Mouse (Mus musculus): Measurements from ENCODE around the gene 4930452B06Rik. TPM values are rescaled to one million over a fixed set of nuclear protein-coding genes. Genes with fewer than 3 reads are reported as not detected.

The 4930452B06Rik gene
- total RNA-seq, 1 experiment from 2014 or later, result 1.6 TPM

GRCm38 (mm10) chr14:8525232-8525631, 140.8 kb downstream of the 4930452B06Rik start:
- no peak for DNase-seq

GRCm38 (mm10) chr14:8517681-8518080, 148.4 kb downstream of the 4930452B06Rik start:
- no peak for DNase-seq

- no peak for DNase-seq
These were observed 152.0 kb downstream of the 4930452B06Rik start for GRCm38 (mm10) chr14:8514071-8514470.

- no peak for DNase-seq
These were observed 154.8 kb downstream of the 4930452B06Rik start for GRCm38 (mm10) chr14:8511276-8511675.

- DNase-seq, result no peak
These were observed 155.6 kb downstream of the 4930452B06Rik start for GRCm38 (mm10) chr14:8510288-8510959.

- DNase-seq, result no peak
These were observed 157.4 kb downstream of the 4930452B06Rik start for GRCm38 (mm10) chr14:8508669-8509068.

GRCm38 (mm10) chr14:8504206-8504605, 161.8 kb downstream of the 4930452B06Rik start:
- no peak for DNase-seq

GRCm38 (mm10) chr14:8503345-8503744, 162.7 kb downstream of the 4930452B06Rik start:
- no peak for DNase-seq

- no peak for DNase-seq
These were observed 163.5 kb downstream of the 4930452B06Rik start for GRCm38 (mm10) chr14:8502496-8502895.

GRCm38 (mm10) chr14:8495691-8496090, 170.3 kb downstream of the 4930452B06Rik start:
- DNase-seq, result no peak

GRCm38 (mm10) chr14:8494952-8495351, 171.1 kb downstream of the 4930452B06Rik start:
- no peak for DNase-seq

- no peak for DNase-seq
These were observed 171.8 kb downstream of the 4930452B06Rik start for GRCm38 (mm10) chr14:8494260-8494659.

GRCm38 (mm10) chr14:8478098-8478497, 187.9 kb downstream of the 4930452B06Rik start:
- DNase-seq, result no peak

GRCm38 (mm10) chr14:8477348-8477747, 188.7 kb downstream of the 4930452B06Rik start:
- no peak for DNase-seq

GRCm38 (mm10) chr14:8476606-8477005, 189.4 kb downstream of the 4930452B06Rik start:
- DNase-seq, result no peak

GRCm38 (mm10) chr14:8475851-8476250, 190.2 kb downstream of the 4930452B06Rik start:
- no peak for DNase-seq

GRCm38 (mm10) chr14:8472884-8473283, 193.2 kb downstream of the 4930452B06Rik start:
- no peak for DNase-seq

GRCm38 (mm10) chr14:8464401-8465154, 201.5 kb downstream of the 4930452B06Rik start:
- DNase-seq, result no peak

- no peak for DNase-seq
These were observed 203.1 kb downstream of the 4930452B06Rik start for GRCm38 (mm10) chr14:8462973-8463372.

- DNase-seq, result no peak
These were observed 203.6 kb downstream of the 4930452B06Rik start for GRCm38 (mm10) chr14:8462321-8462909.

- peak; percentile 48 for DNase-seq
These were observed 205.6 kb downstream of the 4930452B06Rik start for GRCm38 (mm10) chr14:8460226-8461129.

GRCm38 (mm10) chr14:8459759-8460158, 206.3 kb downstream of the 4930452B06Rik start:
- DNase-seq, result no peak

Data from adrenal gland, postnatal 25 days (tissue).